Mouse (Mus musculus) heart, adult 2 months (tissue): ENCODE measurements around the gene Cdk9.
A peak's percentile ranks its signal among the peaks of the same experiment; 100 is the strongest.

Source experiments
- CTCF ChIP-seq: fragments of 200-600 bp; IDR thresholded peaks from 2 replicates; pipeline ENCODE4 v1.8.1; 2022; ENCODE audit warnings: antibody characterized with exemption, mild to moderate bottlenecking, moderate library complexity
- EP300 ChIP-seq: fragments of 200-500 bp; IDR thresholded peaks from 2 replicates; pipeline ENCODE4 v1.6.1; 2011; ENCODE audit warnings: low read depth, low read length, control low read depth; ENCODE audit not compliant: insufficient read depth

- TF ChIP-seq CTCF (peak; percentile 49), EP300 (no peak)
Observed at GRCm38 (mm10) chr2:32676821-32677220, 36.1 kb downstream of the Cdk9 start.
